Mouse (Mus musculus) hindbrain, embryonic 16.5 days (tissue): ENCODE results near the gene Satl1. TPM values are rescaled to one million over a fixed set of nuclear protein-coding genes. Genes with fewer than 3 reads are reported as not detected.

ENCODE experiments used
- ATAC-seq: fragments of 200-750 bp; cut with Nextera tagmentation; 2 replicates; pipeline ENCODE4 v1.8.0; 2017; ENCODE audit warnings: moderate TSS enrichment, moderate library complexity
- H3K27ac ChIP-seq: fragments of 300-500 bp; sonication (generic); 2 replicates; pipeline ENCODE4 v1.5.1; 2014; ENCODE audit warnings: low read depth, mild to moderate bottlenecking, control low read depth, low read length, moderate library complexity
- H3K27me3 ChIP-seq: fragments of 300-500 bp; sonication (generic); replicated peaks from 2 replicates; pipeline ENCODE4 v1.6.1; 2014; ENCODE audit warnings: low read length; ENCODE audit not compliant: control insufficient read depth, insufficient read depth
- H3K36me3 ChIP-seq: fragments of 300-500 bp; sonication (generic); 2 replicates; pipeline ENCODE4 v1.6.1; 2014; ENCODE audit warnings: mild to moderate bottlenecking, low read length, moderate library complexity, mixed read lengths; ENCODE audit not compliant: control insufficient read depth, insufficient read depth
- H3K4me1 ChIP-seq: fragments of 300-500 bp; sonication (generic); 2 replicates; pipeline ENCODE4 v1.6.1; 2014; ENCODE audit warnings: low read depth, low read length; ENCODE audit not compliant: control insufficient read depth, insufficient read depth
- H3K4me2 ChIP-seq: fragments of 300-500 bp; sonication (generic); 2 replicates; pipeline ENCODE4 v1.6.1; 2014; ENCODE audit warnings: mild to moderate bottlenecking, low read length, control low read depth, moderate library complexity
- H3K4me3 ChIP-seq: fragments of 300-500 bp; sonication (generic); 2 replicates; pipeline ENCODE4 v1.5.1; 2014; ENCODE audit warnings: mild to moderate bottlenecking, low read length, control low read depth, moderate library complexity
- H3K9ac ChIP-seq: fragments of 300-500 bp; sonication (generic); 2 replicates; pipeline ENCODE4 v1.6.1; 2014; ENCODE audit warnings: low read depth, mild to moderate bottlenecking, control low read depth, low read length, moderate library complexity
- H3K9me3 ChIP-seq: fragments of 300-500 bp; sonication (generic); 2 replicates; pipeline ENCODE4 v1.6.1; 2014; ENCODE audit warnings: mild to moderate bottlenecking, low read length, moderate library complexity; ENCODE audit not compliant: control insufficient read depth
- WGBS: fragments of 180-500 bp; shearing (Covaris S2); extraction: QIAGEN DNeasy Blood & Tissue Kit; methylation state at CpG from one replicate; pipeline ENCODE4 v1.1.7; 2014; 5-methylcytosine and 5-hydroxymethylcytosine counted together
- polyA plus RNA-seq: library from polyadenylated mRNA; unstranded; fragments of >200 nt; fragmentation: Nextera tagmentation; extraction: Ambion mirVana; gene quantifications from 2 replicates; pipeline ENCODE4 v1.2.1, GENCODE M21; 2015

The Satl1 gene
- polyA plus RNA-seq, 1 experiment from 2014 or later, result not detected

DNA sequence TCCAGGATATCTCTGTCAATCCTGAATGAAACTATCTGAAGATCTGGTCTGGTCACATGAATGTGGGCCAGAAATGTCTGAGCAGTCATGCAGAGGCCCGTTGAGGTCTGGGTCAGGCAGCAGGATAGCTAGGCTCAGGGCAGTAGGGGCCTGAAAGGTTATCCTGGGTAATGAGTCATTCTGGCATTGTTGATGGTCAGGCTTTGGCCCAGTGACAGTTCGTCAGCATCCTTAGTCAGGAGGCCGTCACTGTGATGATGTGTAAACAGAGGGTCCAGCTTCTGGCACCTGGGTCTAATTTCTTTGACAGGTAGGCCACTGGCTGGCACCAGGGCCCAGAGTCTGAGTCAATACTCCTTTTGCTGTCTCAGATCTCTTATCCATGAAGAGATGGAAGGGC, 67.1 kb downstream of the Satl1 start:
- 75% methylated on average over 3 of the region's 3 CpGs for WGBS
- no peaks in the 10 kb centered on the region for H3K36me3 ChIP-seq
- ATAC-seq, result no peak

More for the DNA sequence above, 67.1 kb downstream of the Satl1 start:
- no peaks in the 10 kb centered on the region for H3K9me3 ChIP-seq
- no peaks in the 10 kb centered on the region for H3K4me1 ChIP-seq
- H3K27ac ChIP-seq, result no peak overlapping the region
- H3K27me3 ChIP-seq, result no peaks in the 10 kb centered on the region
- H3K9ac ChIP-seq, result no peak overlapping the region
- H3K4me3 ChIP-seq, result no peak overlapping the region
- H3K4me2 ChIP-seq, result no peak overlapping the region

Other genes starting within 250 kb of the Satl1 start
- gene 4933403O08Rik, start 167.7 kb downstream of the Satl1 start, polyA plus RNA-seq, result 0.10 TPM in 1 of 2 replicates, not detected in the other
- 16.8 and 18.5 TPM in 2 replicates for gene Apool, start 95.4 kb downstream of the Satl1 start, polyA plus RNA-seq
- not detected in 2 replicates for gene 2010106E10Rik, start 88.5 kb upstream of the Satl1 start, polyA plus RNA-seq
- gene Zfp711, start 193.7 kb upstream of the Satl1 start, polyA plus RNA-seq, result 29.5 and 32.7 TPM in 2 replicates